Mouse (Mus musculus) frontal cortex, postnatal 25 days (tissue): Measurements from ENCODE around the gene A430005L14Rik.
A peak's percentile ranks its signal among the peaks of the same experiment; 100 is the strongest.
"Not testable (repeated sequence)": the region's sequence is repeated elsewhere in the genome, so short reads cannot be mapped to it uniquely, and the experiment has no call there.

ENCODE experiments used
- DNase-seq, 2 experiments: peaks; one replicate each; pipeline ENCODE4 v3.0.0; 2022; ENCODE audit warnings: low spot score in 2 of 2

Gene A430005L14Rik

GRCm38 (mm10) chr4:153956569-153957405, at the start of gene A430005L14Rik:
Gene A430005L14Rik (plus strand): TSS chr4:153957237.
- peak; percentile 89 to 97 for DNase-seq

GRCm38 (mm10) chr4:153907573-153907972, 49.5 kb upstream of the A430005L14Rik start:
- no peak for DNase-seq

GRCm38 (mm10) chr4:153913635-153914034, 43.4 kb upstream of the A430005L14Rik start:
- no peak for DNase-seq

DNA sequence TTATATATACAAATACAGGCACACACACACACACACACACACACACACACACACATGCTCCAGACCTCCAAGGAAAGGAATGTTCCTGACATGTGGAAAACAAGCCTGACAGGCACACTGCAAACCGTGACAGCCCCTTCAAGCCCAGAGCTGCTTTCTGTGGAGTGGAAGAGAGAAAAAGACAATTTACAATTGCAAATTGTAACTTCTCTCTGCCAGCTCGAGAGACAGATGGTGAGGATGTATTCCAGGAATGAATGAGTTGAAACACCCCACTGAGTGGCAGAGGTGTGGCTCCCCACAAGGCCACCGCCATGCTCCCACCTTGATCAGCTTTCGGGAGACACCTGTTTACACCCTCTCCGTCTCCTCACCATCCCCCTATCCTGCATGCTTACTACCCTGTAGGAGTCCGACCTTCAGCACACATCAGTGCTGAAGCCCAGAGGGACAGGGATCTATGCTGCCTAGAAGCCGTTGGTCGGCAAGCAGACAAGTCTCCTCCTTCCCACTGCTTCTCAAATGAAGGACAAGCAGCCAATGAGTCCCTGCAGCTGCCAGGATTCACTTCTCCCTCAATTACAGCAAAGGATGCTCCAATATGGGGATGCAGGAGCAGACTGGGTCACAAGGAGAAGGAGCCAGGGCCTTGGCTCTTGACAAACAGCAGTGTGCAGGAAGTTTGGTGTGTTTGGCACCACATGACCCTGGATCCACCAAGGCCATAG, 39.1 kb upstream of the A430005L14Rik start:
- DNase-seq = no peak

DNA sequence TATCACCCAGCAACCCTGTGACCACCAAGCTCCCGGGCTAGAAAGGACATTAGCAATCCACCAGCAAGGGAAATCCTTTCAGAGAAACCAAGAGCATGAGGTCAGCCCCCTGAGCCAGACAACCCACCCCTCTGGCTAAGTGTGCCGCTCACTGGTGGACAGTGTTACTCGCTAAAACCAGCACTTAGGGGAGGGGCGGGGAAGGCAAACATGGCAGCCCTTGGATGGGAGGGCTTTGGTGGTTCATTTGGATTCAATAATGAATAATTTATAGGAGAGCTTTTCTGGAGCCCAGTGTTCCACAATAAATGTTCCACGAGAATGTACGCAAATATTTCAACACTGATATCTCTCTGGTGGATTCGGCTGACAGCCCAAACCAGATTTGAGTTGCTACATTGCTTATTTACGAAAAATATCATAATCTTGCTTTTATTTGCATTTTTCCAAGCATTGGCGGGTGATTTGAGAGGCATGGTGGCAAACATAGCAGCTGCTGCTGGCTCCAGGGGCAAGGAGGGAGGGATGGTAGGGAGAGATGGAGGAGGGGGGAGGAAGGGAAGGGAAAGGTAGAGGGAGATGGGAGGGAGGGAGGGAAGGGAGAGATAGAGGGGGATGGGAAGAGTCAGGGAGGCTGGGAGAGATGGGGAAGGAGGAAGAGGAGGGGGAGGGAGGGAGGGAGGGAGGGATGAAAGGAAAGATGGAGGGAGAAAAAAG, 36.4 kb upstream of the A430005L14Rik start:
- no peak for DNase-seq

GRCm38 (mm10) chr4:153922090-153922489, 34.9 kb upstream of the A430005L14Rik start:
- not testable (repeated sequence) for DNase-seq

- DNase-seq = no peak
Measured at GRCm38 (mm10) chr4:153928772-153929299, 28.2 kb upstream of the A430005L14Rik start.

GRCm38 (mm10) chr4:153929425-153929824, 27.6 kb upstream of the A430005L14Rik start:
- DNase-seq = no peak

DNA sequence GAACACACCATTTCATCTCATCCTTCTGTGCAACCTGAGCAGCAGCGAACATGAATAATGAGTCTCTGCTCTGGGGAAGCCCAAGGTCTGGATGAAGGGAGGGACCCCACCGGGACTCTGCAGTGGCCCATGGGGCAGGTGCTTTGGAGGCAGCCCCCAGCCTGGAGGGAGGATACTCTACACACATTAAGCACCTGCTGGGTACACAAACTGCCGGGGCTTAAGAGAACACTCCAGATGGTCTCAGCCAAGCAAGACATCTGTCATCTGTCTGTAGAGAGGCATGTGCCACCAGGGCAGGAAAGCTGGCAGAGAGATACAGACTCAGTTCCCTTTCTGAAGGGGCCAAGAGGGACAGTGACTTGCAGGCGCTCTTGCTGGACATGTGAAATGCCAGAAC, 27.1 kb upstream of the A430005L14Rik start:
- no peak for DNase-seq

- DNase-seq = peak; percentile 44 to 55
Measured at GRCm38 (mm10) chr4:153943243-153943642, 13.8 kb upstream of the A430005L14Rik start.

DNA sequence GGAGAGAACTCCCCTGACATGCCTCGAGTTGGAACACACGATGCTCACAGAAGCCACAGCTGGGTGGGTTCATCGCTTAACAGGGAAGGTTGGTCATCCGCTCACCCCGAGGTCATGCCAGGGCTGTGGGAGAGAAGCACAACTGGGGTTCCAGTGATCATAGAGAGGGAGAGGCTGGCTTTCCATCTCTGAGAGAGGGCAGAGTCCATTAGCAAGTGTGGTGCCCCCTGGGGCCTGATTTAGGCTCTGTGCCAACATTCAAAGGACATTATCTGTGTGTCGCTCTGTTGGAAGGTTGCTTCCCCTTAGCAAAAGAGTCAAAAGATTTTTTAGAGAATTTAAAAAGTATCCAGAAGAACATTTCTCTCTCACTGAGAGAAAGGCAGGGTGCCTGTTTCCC, 12.8 kb upstream of the A430005L14Rik start:
- no peak for DNase-seq

DNA sequence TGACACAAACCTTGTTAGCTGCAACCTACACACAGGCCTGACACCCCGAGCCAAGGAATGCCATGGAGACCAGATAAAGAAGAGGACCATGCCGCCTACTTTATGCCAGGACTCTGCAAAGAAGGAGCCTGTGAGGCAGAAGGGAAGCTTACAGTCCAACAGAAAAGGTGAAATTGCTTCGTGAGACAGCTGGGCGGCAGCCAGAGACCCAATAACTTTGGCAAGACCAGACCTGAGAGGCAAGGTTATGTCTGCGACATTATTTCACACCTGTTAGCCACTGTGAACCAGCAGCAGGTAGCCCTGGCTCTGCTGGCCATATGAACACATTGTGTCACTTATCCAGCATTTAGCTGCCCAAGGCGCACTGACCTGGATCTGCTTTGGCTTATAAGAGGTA, 11.3 kb upstream of the A430005L14Rik start:
- DNase-seq = no peak

DNA sequence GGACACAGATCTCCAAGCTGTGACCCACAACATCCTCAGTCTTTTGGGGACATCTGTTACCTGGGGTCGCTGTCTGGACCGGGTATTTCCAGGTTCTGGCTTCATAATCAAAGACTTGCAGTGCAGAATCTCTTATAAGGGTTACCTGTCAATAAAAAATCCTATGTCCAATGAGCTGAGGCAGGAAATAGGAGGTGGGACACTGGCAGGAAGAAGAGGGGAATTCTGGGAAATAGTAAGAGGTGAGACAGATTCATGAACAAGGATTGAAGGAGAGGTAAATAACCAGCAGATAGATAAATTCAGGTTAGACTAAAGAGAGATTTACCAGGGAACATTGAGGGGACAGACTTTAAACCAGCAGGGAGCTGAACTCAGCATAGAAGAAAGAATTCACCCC, 6.7 kb upstream of the A430005L14Rik start:
- DNase-seq = no peak

DNA sequence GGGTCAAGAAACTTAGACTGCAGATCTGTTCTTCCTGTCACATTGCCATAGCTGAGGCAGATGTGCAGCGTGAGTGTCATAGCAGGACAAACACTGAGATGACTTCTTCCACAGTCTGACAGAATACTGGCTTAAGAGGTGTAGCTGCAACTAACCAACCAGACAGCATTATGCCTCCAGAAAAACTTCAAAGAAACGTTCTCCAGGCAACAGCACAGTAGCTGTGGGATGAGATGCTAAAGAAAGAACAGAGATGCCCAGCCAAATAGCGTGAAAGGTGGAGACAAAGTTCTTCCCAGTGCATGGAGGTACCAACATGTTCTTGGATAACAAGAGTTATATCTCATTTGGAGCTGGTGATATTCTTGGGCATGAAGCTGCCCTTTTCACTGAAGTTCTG, 5.9 kb upstream of the A430005L14Rik start:
- DNase-seq = no peak

GRCm38 (mm10) chr4:153951692-153952091, 5.3 kb upstream of the A430005L14Rik start:
- no peak for DNase-seq

DNA sequence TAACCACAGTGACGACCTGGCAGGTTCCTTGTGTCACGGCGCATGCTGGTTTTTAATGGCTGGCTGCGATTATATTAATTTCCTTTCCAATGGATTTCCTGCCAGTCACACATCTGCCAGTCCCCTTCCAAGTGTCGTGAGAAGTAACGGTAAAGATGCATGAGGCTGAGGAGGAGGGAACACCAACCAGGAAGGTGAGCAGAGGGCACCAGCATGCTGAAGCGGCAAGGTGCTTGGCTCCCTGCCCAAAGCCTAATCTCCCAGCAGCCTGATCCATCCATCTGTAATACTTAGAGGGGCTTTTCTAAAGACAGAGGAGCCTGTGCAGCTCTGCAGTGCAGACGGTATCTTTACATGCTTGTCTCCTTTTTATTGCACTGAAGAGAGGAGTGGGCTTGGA, 1.4 kb upstream of the A430005L14Rik start:
- no peak for DNase-seq

- DNase-seq = no peak
Measured at GRCm38 (mm10) chr4:153957444-153958250, 610 bp downstream of the A430005L14Rik start.

- DNase-seq = no peak
Measured at GRCm38 (mm10) chr4:153962631-153963030, 5.6 kb downstream of the A430005L14Rik start.

GRCm38 (mm10) chr4:153966651-153967050, 9.6 kb downstream of the A430005L14Rik start:
- DNase-seq = no peak

GRCm38 (mm10) chr4:153967556-153967955, 10.5 kb downstream of the A430005L14Rik start:
- no peak for DNase-seq

DNA sequence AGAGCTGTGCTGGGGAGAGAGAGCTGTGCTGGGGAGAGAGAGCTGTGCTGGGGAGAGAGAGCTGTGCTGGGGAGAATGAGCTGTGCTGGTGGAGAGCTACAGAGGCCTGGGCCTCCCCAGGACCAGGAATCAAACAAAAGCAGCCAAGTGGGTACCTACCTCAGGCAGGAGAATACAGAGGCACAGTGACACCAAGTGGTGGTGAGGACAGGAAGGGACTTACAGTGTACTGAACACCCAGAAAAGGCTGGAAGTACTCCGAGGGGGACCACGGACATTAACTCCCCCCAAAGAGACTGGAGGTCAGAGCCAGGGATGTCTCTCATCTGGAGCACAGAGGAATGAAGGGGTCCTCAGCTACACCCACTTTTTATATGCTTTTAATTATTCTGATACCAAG, 11.0 kb downstream of the A430005L14Rik start:
- no peak for DNase-seq
